Mouse (Mus musculus) heart, embryonic 15.5 days (tissue): ENCODE measurements around the gene Phf6. TPM values are rescaled to one million over a fixed set of nuclear protein-coding genes. Genes with fewer than 3 reads are reported as not detected.
A peak's percentile ranks its signal among the peaks of the same experiment; 100 is the strongest.

Source experiments
- ATAC-seq: fragments of 200-750 bp; cut with Nextera tagmentation; replicated peaks from 2 replicates; pipeline ENCODE4 v1.8.0; 2017; ENCODE audit warnings: low read depth, moderate TSS enrichment; ENCODE audit not compliant: insufficient number of reproducible peaks, insufficient read depth, low FRiP score
- H3K27ac ChIP-seq: fragments of 300-500 bp; sonication (generic); 2 replicates; pipeline ENCODE4 v1.5.1; 2015; ENCODE audit warnings: mild to moderate bottlenecking, inconsistent platforms
- H3K27me3 ChIP-seq: fragments of 300-500 bp; sonication (generic); 2 replicates; pipeline ENCODE4 v1.6.1; 2015; ENCODE audit warnings: inconsistent platforms
- H3K36me3 ChIP-seq: fragments of 300-500 bp; sonication (generic); 2 replicates; pipeline ENCODE4 v1.6.1; 2015; ENCODE audit warnings: mild to moderate bottlenecking, inconsistent platforms
- H3K4me1 ChIP-seq: fragments of 300-500 bp; sonication (generic); replicated peaks from 2 replicates; pipeline ENCODE4 v1.6.1; 2015; ENCODE audit warnings: inconsistent platforms
- H3K4me2 ChIP-seq: fragments of 300-500 bp; sonication (generic); 2 replicates; pipeline ENCODE4 v1.6.1; 2015; ENCODE audit warnings: inconsistent platforms, mild to moderate bottlenecking, moderate library complexity
- H3K4me3 ChIP-seq: fragments of 300-500 bp; sonication (generic); 2 replicates; pipeline ENCODE4 v1.5.1; 2015; ENCODE audit warnings: mild to moderate bottlenecking, inconsistent platforms
- H3K9ac ChIP-seq: fragments of 300-500 bp; sonication (generic); 2 replicates; pipeline ENCODE4 v1.6.1; 2015; ENCODE audit warnings: mild to moderate bottlenecking, inconsistent platforms
- H3K9me3 ChIP-seq: fragments of 300-500 bp; sonication (generic); replicated peaks from 2 replicates; pipeline ENCODE4 v1.6.1; 2016; ENCODE audit warnings: inconsistent platforms
- WGBS: fragments of 180-500 bp; shearing (Covaris S2); methylation state at CpG from one replicate; pipeline ENCODE4 v1.1.7; 2015; ENCODE audit warnings: mixed read lengths; 5-methylcytosine and 5-hydroxymethylcytosine counted together
- polyA plus RNA-seq: library from polyadenylated mRNA; unstranded; fragments of >200 nt; fragmentation: Nextera tagmentation; extraction: Ambion mirVana; gene quantifications from 2 replicates; pipeline ENCODE4 v1.2.1, GENCODE M21; 2015

Phf6 gene
- polyA plus RNA-seq, 1 experiment from 2014 or later, result 13.2 TPM

DNA sequence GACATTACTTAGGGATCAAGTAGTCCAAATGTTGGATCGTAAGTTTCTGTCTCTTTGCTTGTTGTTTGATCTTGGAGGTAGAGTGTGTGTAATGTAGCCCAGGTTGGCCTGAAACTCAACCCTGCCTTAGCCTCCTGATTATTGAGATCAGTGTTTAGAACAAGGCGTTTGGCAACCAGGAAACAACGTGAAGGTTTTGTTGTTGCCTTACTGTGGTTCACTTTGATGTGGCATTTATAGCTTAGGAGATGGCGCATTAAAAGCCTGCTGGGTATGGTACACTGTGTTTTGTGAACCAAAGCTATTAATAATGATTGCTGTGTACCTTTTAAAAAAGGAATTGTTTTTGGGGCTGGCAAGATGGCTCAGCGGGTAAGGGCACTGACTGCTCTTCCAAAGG is 18.1 kb downstream of the Phf6 start:
- H3K36me3 ChIP-seq, result no peaks in the 10 kb centered on the region
- H3K27me3 ChIP-seq, result no peaks in the 10 kb centered on the region
- 75% methylated on average over 5 of the region's 5 CpGs for WGBS
- no peak overlapping the region for H3K27ac ChIP-seq
- no peak overlapping the region for H3K4me3 ChIP-seq
- ATAC-seq, result no peak
- H3K4me1 ChIP-seq, result no peaks in the 10 kb centered on the region
- no peak overlapping the region for H3K9ac ChIP-seq
- no peak overlapping the region for H3K4me2 ChIP-seq
- no peaks in the 10 kb centered on the region for H3K9me3 ChIP-seq

DNA sequence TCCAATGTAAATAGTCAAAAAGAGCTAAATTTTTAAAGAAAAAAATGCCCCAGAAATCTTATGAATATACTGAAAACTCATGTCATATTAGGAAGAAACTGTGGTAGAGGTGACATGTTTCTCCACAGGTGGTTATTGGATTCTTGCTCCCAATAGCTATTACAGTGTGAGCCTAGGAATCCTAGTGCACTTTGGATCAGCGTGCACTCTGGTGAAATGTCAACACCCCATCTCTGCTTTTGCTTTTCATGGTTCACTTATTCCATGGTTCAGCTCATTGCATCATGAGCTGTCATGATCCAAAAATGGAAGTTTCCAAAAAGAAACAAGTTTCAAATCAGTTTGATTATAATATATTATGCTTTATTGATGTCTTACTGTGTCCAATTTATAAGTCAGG is 20.1 kb downstream of the Phf6 start:
- 81% methylated on average over 1 of the region's 1 CpGs for WGBS
- ATAC-seq, result no peak
- H3K27ac ChIP-seq, result no peak overlapping the region
- H3K4me3 ChIP-seq, result no peak overlapping the region
- no peaks in the 10 kb centered on the region for H3K27me3 ChIP-seq
- H3K4me2 ChIP-seq, result no peak overlapping the region
- no peaks in the 10 kb centered on the region for H3K9me3 ChIP-seq
- no peaks in the 10 kb centered on the region for H3K4me1 ChIP-seq
- no peaks in the 10 kb centered on the region for H3K36me3 ChIP-seq
- H3K9ac ChIP-seq, result no peak overlapping the region

DNA sequence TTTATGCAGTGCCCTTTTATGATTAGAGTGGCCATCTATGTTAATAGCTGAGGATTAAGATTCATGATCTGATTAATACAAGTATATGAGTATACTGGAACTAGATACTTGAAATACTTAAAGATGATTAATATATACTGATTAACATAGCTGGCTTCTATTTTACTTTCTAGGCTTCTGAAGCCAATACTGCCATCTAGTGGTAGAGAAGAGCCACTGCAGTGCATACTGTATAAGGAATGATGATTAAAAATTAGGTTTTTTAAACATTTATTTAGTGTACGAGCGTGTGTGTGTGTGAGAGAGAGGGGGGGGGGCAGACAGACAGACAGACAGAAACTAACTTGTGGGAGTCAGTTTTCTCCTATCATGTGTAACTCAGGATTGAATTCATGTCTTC is 22.4 kb downstream of the Phf6 start:
- no peak overlapping the region for H3K4me3 ChIP-seq
- no peaks in the 10 kb centered on the region for H3K9me3 ChIP-seq
- no peak overlapping the region for H3K9ac ChIP-seq
- no peak overlapping the region for H3K27ac ChIP-seq
- no peaks in the 10 kb centered on the region for H3K36me3 ChIP-seq
- no peak for ATAC-seq
- H3K27me3 ChIP-seq, result no peaks in the 10 kb centered on the region
- no peak overlapping the region for H3K4me2 ChIP-seq
- H3K4me1 ChIP-seq, result no peaks in the 10 kb centered on the region
- 46% methylated on average over 2 of the region's 2 CpGs for WGBS

DNA sequence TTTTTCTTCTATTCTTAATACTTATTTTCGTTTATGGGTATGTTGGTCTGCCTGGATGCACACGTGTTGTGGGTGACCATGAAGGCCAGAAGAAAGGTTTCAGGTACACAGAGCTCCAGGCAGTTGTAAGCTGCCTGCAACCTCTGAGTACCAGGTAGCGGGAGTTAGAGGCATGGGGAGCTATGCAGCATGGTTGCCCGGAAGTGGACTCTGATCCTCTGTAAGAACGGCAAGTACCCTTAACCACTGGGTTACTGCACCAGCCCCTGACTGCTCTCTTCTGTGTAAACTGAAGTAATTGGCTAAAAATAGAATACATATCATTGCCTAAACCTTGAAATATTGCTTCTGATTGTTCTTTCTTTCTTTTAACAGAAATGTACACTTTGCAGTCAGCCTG is 33.4 kb downstream of the Phf6 start:
- 81% methylated on average over 5 of the region's 5 CpGs for WGBS

DNA sequence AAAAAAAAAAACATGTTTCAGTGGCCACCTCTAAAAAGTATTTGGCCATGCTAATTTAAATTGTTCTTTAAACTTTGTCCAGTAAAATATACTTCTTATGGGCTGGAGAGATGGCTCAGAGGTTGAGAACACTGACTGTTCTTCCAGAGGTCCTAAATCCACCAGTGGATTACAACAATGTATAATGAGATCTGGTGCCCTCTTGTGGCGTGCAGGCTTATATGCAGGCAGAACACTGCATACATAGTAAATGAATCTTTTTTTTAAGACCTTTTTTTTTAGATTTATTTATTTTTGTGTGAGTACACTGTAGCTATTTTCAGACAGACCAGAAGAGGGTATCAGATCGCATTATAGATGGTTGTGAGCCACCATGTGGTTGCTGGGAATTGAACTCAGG is 37.6 kb downstream of the Phf6 start:
- 68% methylated on average over 2 of the region's 2 CpGs for WGBS
- H3K9me3 ChIP-seq, result no peaks in the 10 kb centered on the region
- H3K9ac ChIP-seq, result no peak overlapping the region
- no peak overlapping the region for H3K4me3 ChIP-seq
- no peak for ATAC-seq
- H3K4me1 ChIP-seq, result no peaks in the 10 kb centered on the region
- no peak overlapping the region for H3K27ac ChIP-seq
- no peak overlapping the region for H3K4me2 ChIP-seq
- H3K36me3 ChIP-seq, result no peaks in the 10 kb centered on the region; the same call in 1 of the 2 replicates
- H3K27me3 ChIP-seq, result no peaks in the 10 kb centered on the region

More for the DNA sequence above, 33.4 kb downstream of the Phf6 start:
- Histone ChIP-seq H3K27me3 (no peaks in the 10 kb centered on the region), H3K36me3 (peaks cover 11% of the 10 kb centered on the region), H3K4me2 (no peak overlapping the region), H3K4me1 (no peaks in the 10 kb centered on the region), H3K4me3 (no peak overlapping the region), H3K9ac (no peak overlapping the region), H3K9me3 (no peaks in the 10 kb centered on the region), H3K27ac (no peak overlapping the region)
- no peak for ATAC-seq

DNA sequence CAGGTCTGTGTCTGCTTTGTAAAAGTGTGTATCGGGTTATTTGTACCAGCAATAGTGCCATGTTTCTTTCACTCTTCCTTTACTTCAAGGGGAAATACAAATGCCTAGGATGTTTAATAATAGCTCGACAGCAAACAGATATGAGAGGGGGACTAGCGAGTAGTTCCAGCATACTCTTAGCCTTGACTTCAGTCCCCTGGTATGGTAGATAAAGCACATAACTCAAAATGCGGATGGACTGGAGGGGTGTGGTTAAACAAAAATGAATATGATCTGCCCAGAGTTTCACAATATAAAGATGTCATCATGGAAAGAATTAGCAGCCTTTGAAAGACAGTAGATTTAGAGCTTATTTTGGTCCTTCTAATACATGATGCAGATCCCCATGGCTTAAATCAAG is 44.9 kb downstream of the Phf6 start:
- no peak for ATAC-seq

DNA sequence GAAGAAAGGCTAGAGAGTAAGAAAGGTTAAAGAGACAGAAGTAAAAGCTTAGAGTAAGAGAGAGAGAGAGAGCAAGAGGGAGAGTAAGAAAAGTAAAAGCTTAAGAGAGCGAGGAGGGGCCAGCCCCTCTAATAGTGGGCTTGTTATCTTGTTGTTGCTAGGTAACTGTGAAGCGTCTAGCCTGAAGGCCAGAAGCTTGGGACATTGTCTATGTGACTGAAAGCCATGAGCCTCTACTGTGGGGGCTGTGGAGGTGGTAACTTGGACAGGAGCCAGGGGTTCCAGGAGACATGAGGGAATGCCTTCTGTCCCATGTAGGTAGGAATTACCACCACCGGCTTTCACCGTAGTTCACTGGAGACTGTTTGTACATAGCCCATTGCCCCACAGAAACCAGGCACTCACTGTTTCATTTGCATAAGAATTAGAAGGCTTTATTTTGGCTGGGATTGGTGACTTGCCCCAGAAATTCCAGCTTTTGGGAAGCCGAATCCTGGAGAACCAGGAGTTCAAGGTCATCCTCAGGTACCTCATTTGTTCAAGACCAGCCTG is 49.6 kb downstream of the Phf6 start:
- 0 out of 2 replicates have a peak, but pooled peaks have one; percentile 31 for ATAC-seq
- Histone ChIP-seq H3K27ac (peak overlapping the region; percentile 79), H3K4me2 (no peak overlapping the region)

More for the DNA sequence above, 44.9 kb downstream of the Phf6 start:
- Histone ChIP-seq H3K4me3 (no peak overlapping the region), H3K9ac (no peak overlapping the region), H3K27ac (peak overlapping the region; percentile 71), H3K4me1 (peaks cover 2% of the 10 kb centered on the region; the same call in 1 of the 2 replicates), H3K36me3 (no peaks in the 10 kb centered on the region; the same call in 1 of the 2 replicates), H3K9me3 (no peaks in the 10 kb centered on the region), H3K27me3 (no peaks in the 10 kb centered on the region), H3K4me2 (no peak overlapping the region)
- WGBS, result 52% methylated on average over 4 of the region's 4 CpGs

DNA sequence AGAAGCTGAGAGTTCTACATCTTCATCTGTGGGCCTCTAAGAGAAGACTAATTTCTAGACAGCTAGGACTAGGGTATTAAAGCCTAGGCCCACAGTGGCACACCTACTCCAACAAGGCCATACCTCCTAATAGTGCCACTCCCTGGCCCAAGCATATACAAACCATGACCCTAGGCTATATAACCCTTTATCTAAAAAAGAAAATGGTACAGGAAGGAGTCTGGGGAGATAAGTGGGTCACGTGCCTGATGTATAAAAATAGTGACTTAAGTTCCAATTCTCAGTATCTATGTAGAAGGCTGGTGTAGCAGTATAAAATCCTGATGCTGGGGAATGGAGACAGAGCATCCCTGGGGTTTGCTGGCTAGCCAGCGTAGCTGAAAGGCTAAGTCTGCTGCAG is 53.1 kb downstream of the Phf6 start:
- Histone ChIP-seq H3K9me3 (no peaks in the 10 kb centered on the region), H3K4me2 (no peak overlapping the region), H3K4me3 (no peak overlapping the region), H3K4me1 (0 out of 2 replicates have a peak, but pooled peaks cover 2% of the 10 kb centered on the region), H3K9ac (no peak overlapping the region), H3K36me3 (no peaks in the 10 kb centered on the region), H3K27ac (no peak overlapping the region), H3K27me3 (no peaks in the 10 kb centered on the region)
- no peak for ATAC-seq
- 58% methylated on average over 2 of the region's 2 CpGs for WGBS

More for the DNA sequence above, 49.6 kb downstream of the Phf6 start:
- no peak overlapping the region for H3K9ac ChIP-seq
- WGBS, result 48% methylated on average over 5 of the region's 5 CpGs
- no peaks in the 10 kb centered on the region for H3K36me3 ChIP-seq
- H3K4me1 ChIP-seq, result peaks cover 2% of the 10 kb centered on the region; the same call in 1 of the 2 replicates
- no peaks in the 10 kb centered on the region for H3K9me3 ChIP-seq
- no peaks in the 10 kb centered on the region for H3K27me3 ChIP-seq
- H3K4me3 ChIP-seq, result no peak overlapping the region

DNA sequence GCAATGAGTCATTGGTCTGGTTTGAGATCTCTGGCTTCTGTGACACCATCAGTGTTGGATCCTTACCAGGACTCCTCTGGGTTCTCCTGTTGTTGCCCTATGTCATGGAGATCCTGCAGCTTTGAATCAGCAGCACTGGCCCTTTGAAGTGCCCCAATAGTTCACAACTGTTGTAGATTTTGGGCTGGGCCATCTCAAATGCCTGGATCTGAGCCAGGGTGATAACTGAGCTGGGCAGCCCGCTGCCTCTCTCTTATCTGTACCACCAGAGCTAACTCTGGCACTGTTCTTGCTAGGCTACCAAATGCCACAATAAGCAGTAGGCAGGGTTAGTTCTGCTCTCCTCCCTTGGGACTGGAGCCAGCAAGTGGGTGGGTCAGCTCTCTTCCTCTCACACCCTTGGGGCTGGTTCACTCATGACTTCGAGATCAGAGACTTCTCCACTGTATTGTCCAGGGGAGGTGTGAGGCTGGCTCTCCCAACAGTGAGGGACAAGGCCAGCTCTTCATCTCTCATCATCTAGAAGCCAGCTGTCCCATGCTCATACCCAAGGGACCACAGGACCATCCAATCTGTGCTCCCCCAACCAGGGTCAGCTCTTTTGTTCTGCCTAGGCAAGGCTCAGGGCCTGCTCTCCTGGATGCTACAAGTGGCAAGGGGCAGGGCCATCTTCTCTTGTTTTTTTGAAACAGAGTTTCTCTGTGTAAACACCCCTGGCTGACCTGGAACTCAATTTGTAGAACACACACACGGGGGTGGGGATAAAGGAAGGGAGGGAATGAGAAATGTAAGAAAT is 59.3 kb downstream of the Phf6 start:
- Histone ChIP-seq H3K9ac (no peak overlapping the region), H3K9me3 (no peaks in the 10 kb centered on the region), H3K4me1 (peaks cover 8% of the 10 kb centered on the region), H3K4me3 (no peak overlapping the region), H3K27me3 (no peaks in the 10 kb centered on the region), H3K36me3 (no peaks in the 10 kb centered on the region), H3K4me2 (no peak overlapping the region), H3K27ac (peak overlapping the region; percentile 78)
- 24% methylated on average over 3 of the region's 3 CpGs for WGBS
- ATAC-seq, result peak; percentile 93

GRCm38 (mm10) chrX:52972129-52972528 is 60.1 kb downstream of the Phf6 start:
- no peak for ATAC-seq
- Histone ChIP-seq H3K27me3 (no peaks in the 10 kb centered on the region), H3K27ac (peak overlapping the region; percentile 78), H3K4me1 (peaks cover 8% of the 10 kb centered on the region), H3K9ac (no peak overlapping the region), H3K4me2 (no peak overlapping the region), H3K36me3 (no peaks in the 10 kb centered on the region), H3K4me3 (no peak overlapping the region), H3K9me3 (no peaks in the 10 kb centered on the region)
- 83% methylated on average over 1 of the region's 1 CpGs for WGBS

- Histone ChIP-seq H3K9ac (no peak overlapping the region), H3K9me3 (no peaks in the 10 kb centered on the region), H3K36me3 (no peaks in the 10 kb centered on the region), H3K27ac (no peak overlapping the region; the same call in 1 of the 2 replicates), H3K4me1 (peaks cover 8% of the 10 kb centered on the region), H3K4me3 (no peak overlapping the region), H3K4me2 (no peak overlapping the region), H3K27me3 (no peaks in the 10 kb centered on the region)
- 83% methylated on average over 1 of the region's 1 CpGs for WGBS
- no peak for ATAC-seq
Measured at GRCm38 (mm10) chrX:52972680-52973079, 60.6 kb downstream of the Phf6 start.

- H3K4me1 ChIP-seq, result no peaks in the 10 kb centered on the region
- no peak for ATAC-seq
- no peak overlapping the region for H3K4me3 ChIP-seq
- no peaks in the 10 kb centered on the region for H3K36me3 ChIP-seq
- H3K4me2 ChIP-seq, result no peak overlapping the region
- no peaks in the 10 kb centered on the region for H3K9me3 ChIP-seq
- H3K27ac ChIP-seq, result no peak overlapping the region
- WGBS, result 45% methylated on average over 1 of the region's 1 CpGs
- H3K9ac ChIP-seq, result no peak overlapping the region
- no peaks in the 10 kb centered on the region for H3K27me3 ChIP-seq
Measured at GRCm38 (mm10) chrX:52978576-52978975, 66.5 kb downstream of the Phf6 start.
